Mouse (Mus musculus): ENCODE measurements around the gene Slfn3. TPM values are rescaled to one million over a fixed set of nuclear protein-coding genes. Genes with fewer than 3 reads are reported as not detected.

Gene Slfn3
- total RNA-seq, 2 experiments from 2014 or later = 0.19 to 0.32 TPM

DNA sequence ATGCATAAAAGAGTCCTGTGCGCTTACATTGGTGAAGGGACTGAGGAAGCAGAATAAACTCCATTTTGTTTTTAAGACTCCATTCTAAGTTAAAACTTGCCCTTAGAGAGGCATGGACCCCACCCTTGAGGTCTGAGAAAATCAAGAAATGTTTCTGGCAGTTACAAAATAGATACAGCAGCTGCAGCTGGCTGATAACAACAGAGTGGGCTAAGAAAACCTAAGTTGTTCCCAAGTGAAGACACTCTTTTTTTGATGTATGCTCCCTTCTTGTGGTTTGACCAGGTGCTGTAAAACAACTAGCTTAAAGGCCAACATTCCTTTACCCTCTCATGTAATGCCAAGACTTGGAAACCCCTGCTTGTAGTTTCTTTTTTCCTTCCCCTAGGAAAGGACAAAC, 71.5 kb downstream of the Slfn3 start:
- intact Hi-C loops (cut with DNase I) = loop anchor here (10.0 kb wide), 1 partner anchor 348 kb away; the partner anchor contains the start of gene Unc45b
- DNase-seq (ENCODE audit: extremely low spot score in 1 of 2, low spot score in 2 of 2) = no peak

- intact Hi-C loops (cut with DNase I) = loop anchor here (10.0 kb wide), 1 partner anchor 348 kb away; the partner anchor contains the start of gene Unc45b
Observed at GRCm38 (mm10) chr11:83263146-83263545, 72.0 kb downstream of the Slfn3 start.

More at GRCm38 (mm10) chr11:83263146-83263545, 72.0 kb downstream of the Slfn3 start:
- no peak for DNase-seq (ENCODE audit: extremely low spot score in 1 of 2, low spot score in 2 of 2)

Other genes starting within 250 kb of the Slfn3 start
- 1 to 10 TPM; 3.9 to 4.3 TPM for gene Slfn5, start 240.0 kb upstream of the Slfn3 start, total RNA-seq (2021)
- under 1 TPM; 0.47 to 0.60 TPM for gene Slfn9, start 199.5 kb upstream of the Slfn3 start, total RNA-seq (2021)
- under 1 TPM; 0.28 TPM for gene Slfn8, start 170.5 kb upstream of the Slfn3 start, total RNA-seq (2021)
- gene Slfn2, start 126.2 kb upstream of the Slfn3 start, total RNA-seq (2021) = under 1 TPM; 0.34 to 0.60 TPM
- gene Slfn1, start 74.5 kb upstream of the Slfn3 start, total RNA-seq (2021) = not detected
- not detected for gene Slfn4, start 16.1 kb upstream of the Slfn3 start, total RNA-seq (2021)
- gene Slfn14, start 95.4 kb downstream of the Slfn3 start, total RNA-seq (2021) = under 1 TPM in 1 of 2 experiments, not detected in 1; 0.11 TPM
- 100 to 1,000 TPM; 326 to 342 TPM for gene Ap2b1, start 107.7 kb downstream of the Slfn3 start, total RNA-seq (2021)
- gene Pex12, start 111.3 kb downstream of the Slfn3 start, total RNA-seq (2021) = 10 to 100 TPM in 1 of 2 experiments, 1 to 10 TPM in 1; 7.2 to 11.8 TPM
- gene Rasl10b, start 217.8 kb downstream of the Slfn3 start, total RNA-seq (2021) = 100 to 1,000 TPM; 191 to 201 TPM
- under 1 TPM in 1 of 2 experiments, not detected in 1; 0.18 TPM for gene Gas2l2, start 238.1 kb downstream of the Slfn3 start, total RNA-seq (2021)
- not detected for gene 1700020L24Rik, start 246.3 kb downstream of the Slfn3 start, total RNA-seq (2021)

Measured in left cerebral cortex, postnatal 10 days (tissue).